Mouse (Mus musculus) layer of hippocampus, postnatal 10 days (tissue): ENCODE results near the gene Prepl. TPM values are rescaled to one million over a fixed set of nuclear protein-coding genes. Genes with fewer than 3 reads are reported as not detected.

Experiments
- DNase-seq, 2 experiments: peaks; one replicate each; pipeline ENCODE4 v3.0.0; 2021; ENCODE audit warnings: low spot score in 2 of 2
- total RNA-seq, 2 experiments: library from RNA; stranded (reverse); gene quantifications; 2 replicates each; pipeline ENCODE4 v1.2.3; 2021

Gene Prepl
- total RNA-seq, 2 experiments from 2014 or later: 291 to 295 TPM

- DNase-seq: no peak
These were observed 18.8 kb downstream of the Prepl start for GRCm38 (mm10) chr17:85071088-85071775.

DNA sequence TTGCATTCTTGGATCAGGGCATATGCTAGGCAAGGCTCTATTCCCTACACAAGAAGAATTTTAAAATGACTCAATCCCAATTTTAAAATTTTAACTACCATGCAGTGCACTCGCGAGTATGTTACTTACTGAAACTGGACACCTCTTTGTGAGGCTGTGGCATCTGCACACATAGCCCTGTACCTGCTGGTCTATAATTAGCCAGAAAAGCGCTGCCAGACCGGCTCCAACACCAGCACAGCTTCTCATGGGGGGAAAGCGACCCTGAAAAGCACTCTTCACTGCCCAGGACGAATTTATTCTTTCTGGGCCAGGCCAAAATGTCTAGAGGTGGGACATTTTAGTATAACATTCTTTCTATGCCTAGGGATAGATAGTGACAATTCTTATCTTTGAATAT lies 19.4 kb downstream of the Prepl start:
- DNase-seq: no peak

DNA sequence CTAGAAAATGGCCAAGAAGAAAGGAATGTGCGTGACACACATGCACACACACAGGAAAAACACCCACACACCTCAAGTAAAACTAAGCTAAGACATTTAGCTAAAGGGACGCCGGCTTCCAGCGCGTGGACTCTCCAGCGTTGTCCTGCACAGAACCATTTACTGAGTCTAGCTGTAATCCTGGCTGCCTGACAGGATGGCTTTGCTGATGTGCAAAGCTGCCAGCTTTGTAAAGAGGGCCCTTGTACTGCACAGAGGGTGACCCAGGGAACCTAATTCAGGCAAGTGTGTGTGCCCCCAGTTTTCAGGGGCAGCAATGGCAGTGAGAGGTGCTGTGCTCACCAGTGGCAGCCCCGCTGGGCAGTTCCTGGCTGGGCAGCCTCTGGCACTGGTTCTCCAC lies 22.7 kb downstream of the Prepl start:
- peak in 1 of 2 experiments; percentile 28 for DNase-seq

- DNase-seq: no peak
These were observed 26.5 kb downstream of the Prepl start for GRCm38 (mm10) chr17:85063560-85063959.

DNA sequence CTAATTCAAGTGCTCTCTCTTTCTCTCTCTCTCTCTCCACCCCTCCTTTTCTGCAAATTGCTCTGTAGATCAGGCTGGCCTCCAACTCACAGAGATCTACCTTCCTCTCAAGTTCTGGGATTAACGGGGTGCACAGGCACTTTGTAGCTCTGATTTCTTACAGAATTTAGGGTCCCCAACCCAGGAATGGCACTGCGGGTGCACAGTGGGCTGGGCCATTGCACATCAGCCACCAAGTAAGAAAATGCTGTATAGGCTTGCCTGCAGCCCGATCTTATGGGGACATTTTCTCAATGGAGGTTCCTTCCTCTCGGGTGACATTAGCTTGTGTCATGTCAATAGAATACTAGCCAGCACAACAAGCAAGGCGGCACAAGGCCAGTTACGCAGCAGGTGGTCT lies 30.9 kb downstream of the Prepl start:
- no peak for DNase-seq

DNA sequence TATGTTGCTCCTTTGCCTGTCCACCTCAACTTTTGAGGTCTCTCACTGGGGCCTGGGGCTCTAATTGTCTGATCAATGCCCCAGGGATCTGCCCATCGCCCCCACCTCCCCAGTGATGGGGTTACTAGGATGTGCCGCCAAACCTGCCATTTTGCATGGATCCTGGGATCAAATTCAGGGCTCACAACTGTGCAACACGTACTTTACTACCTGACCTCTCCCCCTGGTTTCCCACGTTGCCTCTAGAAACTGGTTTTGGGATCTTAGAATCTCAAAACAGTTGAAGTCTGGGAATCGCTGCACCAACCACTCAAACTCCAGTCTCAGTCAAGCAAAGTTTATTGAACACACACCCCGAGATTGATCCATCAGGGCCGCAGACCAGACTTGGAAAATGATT lies 31.8 kb downstream of the Prepl start:
- DNase-seq: no peak

DNA sequence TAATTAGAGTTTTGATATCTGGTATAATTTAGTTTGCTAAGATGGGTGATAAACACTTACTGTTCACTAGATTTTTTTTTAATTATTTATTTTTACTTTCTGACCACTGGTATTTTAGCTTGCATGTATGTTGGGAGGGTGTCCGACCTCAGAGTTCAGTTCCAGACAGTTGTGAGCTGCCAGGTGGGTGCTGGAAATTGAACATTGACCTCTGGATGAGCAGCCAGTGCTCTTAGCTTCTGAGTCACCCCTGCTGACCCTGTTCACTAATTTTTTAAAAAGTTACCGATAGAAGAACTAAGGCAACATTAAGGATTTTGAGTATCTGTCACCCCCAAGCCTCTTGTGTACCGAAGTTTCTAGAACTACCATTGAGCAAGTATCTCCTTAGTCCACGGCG lies 41.7 kb downstream of the Prepl start:
- no peak for DNase-seq

DNA sequence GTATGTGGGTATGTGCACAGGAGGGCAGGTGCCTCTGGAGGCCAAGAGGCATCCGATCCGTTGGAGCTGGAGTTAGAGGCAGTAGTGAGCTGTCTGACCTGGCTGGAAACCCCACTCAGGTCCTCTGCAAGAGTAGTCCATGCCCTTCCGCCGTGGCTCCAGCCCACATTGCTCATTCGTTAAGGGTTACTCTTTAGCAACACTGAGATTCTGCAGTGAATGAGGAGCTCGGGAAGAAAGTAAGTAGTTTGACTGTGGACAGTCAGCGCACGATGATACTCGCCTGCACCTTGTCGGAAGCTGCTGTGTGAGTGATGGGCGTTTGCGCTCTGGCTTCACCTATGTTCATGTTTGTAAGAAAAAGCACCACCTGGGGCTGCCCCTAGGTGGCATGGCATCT lies 44.9 kb downstream of the Prepl start:
- no peak for DNase-seq

GRCm38 (mm10) chr17:85044466-85044865 lies 45.6 kb downstream of the Prepl start:
- DNase-seq: no peak

- no peak for DNase-seq
These were observed 46.6 kb downstream of the Prepl start for GRCm38 (mm10) chr17:85043404-85043816.

DNA sequence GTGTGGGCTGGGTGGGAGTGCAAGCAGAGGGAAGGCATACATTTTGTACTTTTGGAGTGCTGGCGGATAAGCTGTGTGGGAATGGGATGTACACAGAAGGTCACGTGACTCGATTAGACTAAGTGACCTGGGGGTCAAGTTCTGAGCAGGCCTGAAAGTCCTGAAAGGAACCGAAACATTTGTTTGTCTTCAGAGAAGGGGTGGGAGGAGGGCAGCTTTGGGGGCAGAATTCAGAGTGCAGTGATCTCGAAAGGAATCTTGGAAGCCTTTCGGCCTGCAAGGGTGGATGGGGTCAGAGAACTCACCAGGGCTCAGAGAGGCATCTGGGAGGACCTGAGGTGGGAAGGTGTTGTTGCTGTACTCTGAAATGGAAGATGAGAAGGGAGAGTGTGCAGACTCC lies 47.6 kb downstream of the Prepl start:
- no peak for DNase-seq

DNA sequence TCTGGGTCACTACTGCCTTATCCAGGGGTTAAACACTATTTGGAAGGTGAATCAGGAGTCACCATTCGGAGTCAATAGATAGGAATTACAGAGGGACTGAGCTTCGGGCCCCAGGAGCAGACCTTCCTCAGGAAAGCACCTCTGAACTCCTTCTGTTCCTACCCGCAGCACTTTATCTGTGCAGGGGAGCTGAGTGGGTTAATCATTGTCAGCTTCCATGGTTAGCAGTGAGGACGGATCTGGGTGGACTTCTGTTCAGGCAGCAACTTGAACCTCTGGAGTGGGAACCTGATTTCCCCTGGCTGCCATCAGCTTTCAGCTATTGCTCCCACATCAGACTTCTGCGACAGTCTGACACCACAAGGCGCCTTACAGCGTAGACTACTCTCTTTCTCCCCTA lies 49.1 kb downstream of the Prepl start:
- no peak for DNase-seq

DNA sequence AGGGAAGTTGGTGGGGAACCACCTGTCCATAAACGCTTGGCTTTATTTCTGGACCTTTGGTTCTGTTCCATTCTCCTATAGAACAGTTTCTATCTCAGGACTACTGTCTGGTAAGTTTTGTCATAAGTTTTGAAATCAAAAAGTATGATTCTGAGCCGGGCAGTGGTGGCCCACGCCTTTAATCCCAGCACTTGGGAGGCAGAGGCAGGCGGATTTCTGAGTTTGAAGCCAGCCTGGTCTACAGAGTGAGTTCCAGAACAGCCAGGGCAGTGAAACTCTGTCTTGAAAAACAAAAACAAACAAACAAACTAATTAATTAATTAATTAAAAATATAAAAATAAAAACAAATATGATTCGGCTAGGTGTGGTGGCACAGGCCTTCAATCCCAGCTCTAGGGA lies 51.3 kb downstream of the Prepl start:
- DNase-seq: no peak

- no peak for DNase-seq
These were observed 51.7 kb downstream of the Prepl start for GRCm38 (mm10) chr17:85038311-85038710.

DNA sequence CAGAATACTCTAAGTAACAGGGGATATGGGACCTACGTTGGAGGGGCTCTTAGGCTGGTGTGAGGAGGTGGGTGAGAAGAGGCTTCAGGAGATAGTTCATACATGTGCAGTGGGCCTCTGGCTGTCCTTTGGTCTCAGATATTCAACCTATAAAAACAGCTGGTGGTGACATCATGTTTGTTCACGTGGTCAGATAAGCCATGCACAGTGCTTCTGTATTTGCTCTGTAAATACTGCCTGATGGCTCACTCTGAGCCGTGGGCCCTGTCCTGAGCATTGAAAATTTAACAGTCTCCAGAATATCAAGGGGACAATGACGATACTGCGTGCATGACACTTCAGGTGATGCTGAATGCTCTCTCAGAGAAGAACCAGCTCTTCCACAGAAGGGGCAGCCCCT lies 52.2 kb downstream of the Prepl start:
- DNase-seq: no peak

DNA sequence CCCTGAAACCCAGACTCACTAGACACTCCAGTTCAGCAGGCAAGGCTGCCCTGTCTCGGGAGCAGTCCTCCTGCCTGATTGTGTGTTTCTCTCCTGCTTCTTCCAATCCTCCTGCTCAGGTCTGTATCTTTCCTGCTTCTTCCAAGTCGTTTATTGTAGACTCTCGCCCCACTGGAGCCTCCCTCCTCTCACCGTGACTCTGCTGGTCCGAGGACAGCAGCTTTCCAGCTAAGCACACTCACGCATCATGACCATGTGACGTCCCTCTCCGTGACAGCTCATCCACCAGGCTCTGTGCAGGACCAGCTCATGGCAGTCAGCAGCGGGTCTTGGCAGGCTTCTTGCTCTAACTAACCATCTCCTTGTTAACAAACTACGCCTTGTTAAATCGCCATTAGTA lies 56.0 kb downstream of the Prepl start:
- no peak for DNase-seq

- DNase-seq: no peak
These were observed 57.0 kb downstream of the Prepl start for GRCm38 (mm10) chr17:85033087-85033486.

- no peak for DNase-seq
These were observed 59.4 kb downstream of the Prepl start for GRCm38 (mm10) chr17:85030651-85031050.

DNA sequence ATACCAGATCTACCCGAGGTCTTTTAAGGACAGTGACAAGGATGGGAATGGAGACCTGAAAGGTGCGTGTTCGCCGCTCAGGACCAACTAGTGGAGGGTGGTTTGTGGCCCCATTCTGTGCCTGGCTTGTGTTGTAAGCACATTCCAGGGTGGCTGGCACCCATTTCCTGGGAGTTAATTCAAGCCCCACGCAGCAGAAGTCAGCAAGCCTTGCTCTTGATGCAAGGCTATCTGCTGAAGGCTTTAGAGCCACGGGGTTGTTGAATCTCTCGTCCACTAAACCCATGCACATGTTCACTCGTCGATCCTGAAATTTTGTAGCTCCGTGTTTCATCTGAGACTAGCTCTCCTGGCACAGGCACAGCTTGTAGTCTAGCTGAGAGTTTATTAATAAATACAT lies 61.2 kb downstream of the Prepl start:
- no peak for DNase-seq

- DNase-seq: no peak
These were observed 61.8 kb downstream of the Prepl start, which contains the start of gene Slc3a1 for GRCm38 (mm10) chr17:85028093-85028739. Gene Slc3a1, plus strand, starts transcription at chr17:85028376.

DNA sequence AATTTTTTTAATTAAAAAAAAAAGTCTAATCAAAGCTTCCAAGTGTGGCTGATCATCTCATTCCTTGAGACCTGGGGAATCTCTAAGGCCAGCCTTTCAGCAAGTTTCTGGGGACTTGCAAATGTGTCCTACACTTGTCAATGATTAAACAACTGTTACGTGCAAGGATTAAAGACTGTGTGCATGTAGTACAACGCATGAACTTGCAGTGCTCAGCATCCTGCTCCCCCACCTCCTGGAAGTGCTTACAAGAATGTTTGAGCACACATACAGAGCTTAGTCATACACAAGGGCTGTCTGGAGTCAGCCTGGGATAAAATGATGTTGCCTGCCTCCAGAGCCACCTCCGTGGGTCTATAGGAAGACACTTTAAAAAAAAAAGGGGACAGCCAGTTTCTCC lies 62.8 kb downstream of the Prepl start:
- DNase-seq: no peak

- DNase-seq: no peak
These were observed 63.6 kb downstream of the Prepl start for GRCm38 (mm10) chr17:85026436-85026835.

DNA sequence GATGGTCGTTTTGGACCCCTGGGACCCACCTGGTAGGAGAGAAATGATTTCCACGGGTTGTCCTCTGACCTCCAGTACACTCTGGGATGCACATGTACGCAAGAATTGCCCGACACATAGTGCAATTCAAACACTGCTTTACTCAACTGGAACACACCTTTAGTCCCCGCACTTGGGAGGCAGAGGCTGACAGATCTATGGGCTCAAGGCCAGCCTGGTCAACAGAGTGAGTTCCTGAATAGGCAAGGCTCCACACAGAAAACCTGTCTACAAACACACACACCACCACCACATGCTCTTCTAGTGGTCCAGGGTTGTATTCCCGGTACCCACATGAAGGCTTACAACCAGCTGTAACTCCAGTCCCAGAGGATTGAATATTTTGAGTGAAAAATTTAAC lies 64.9 kb downstream of the Prepl start:
- DNase-seq: no peak
